8 mouse cellular contexts compared by ENCODE assay signal in the genomic region with DNA sequence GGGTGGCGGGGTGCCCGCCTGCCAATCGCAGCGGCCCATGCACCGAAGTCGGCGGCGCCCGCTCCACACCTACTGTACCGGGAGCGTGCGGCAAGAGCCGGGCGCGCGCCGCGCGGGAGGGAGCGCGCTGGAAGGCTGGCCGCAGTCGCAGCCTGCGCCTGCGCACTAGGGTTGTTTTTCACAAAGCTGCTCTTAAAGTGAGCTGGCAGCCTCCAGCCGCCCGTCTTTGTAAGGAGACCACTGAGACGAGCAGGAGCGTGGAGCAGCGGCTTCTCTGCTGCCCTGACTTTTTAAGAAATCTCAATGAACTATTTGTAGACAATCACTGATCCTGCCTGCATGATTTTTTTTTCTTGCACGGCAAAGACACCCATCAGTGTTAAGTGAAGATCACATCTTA. TPM values are rescaled to one million over a fixed set of nuclear protein-coding genes. Genes with fewer than 3 reads are reported as not detected.
DNase-seq lines count a peak whose midpoint lies in the region; ATAC-seq and TF ChIP-seq lines count a peak whose summit lies in the region.

A gene (plus strand): TSS at position 195 of the 400 bp plus-strand sequence.

- DNase-seq in G1E (ENCODE audit: low spot score), result peak; percentile 68
- peak; percentile 96 to 99 for DNase-seq in cerebellum, adult 18-20 months
- DNase-seq in forebrain, postnatal 0 days, result peak; percentile 99
- DNase-seq in heart, postnatal 4 days, result peak; percentile 98
- DNase-seq in layer of hippocampus, adult 8-10 months (ENCODE audit: low spot score in 2 of 2), result peak; percentile 93 to 95
- peak; percentile 94 for DNase-seq in ovary, adult 18-20 months (ENCODE audit: low spot score)
- peak; percentile 98 for DNase-seq in thymus, postnatal 0 days (ENCODE audit: low spot score)

- peak within 1 kb of the TSS; percentile 100 for H3K27ac ChIP-seq in forebrain, postnatal 0 days (ENCODE audit: low read depth, low read length)
- peak within 1 kb of the TSS; percentile 100 for H3K27ac ChIP-seq in lung, embryonic 15.5 days

- H3K9me3 ChIP-seq in G1E (replicated peaks), result no peaks in the 10 kb centered on the region
- H3K9me3 ChIP-seq in forebrain, postnatal 0 days (ENCODE audit: low read length), result no peaks in the 10 kb centered on the region
- H3K9me3 ChIP-seq in lung, embryonic 15.5 days, result no peaks in the 10 kb centered on the region

- no peaks in the 10 kb centered on the region for H3K27me3 ChIP-seq in G1E (ENCODE audit: insufficient read depth, low read length)
- no peaks in the 10 kb centered on the region for H3K27me3 ChIP-seq in forebrain, postnatal 0 days (ENCODE audit: insufficient read depth, low read length)
- no peaks in the 10 kb centered on the region for H3K27me3 ChIP-seq in lung, embryonic 15.5 days

- peak within 1 kb of the TSS; percentile 99 for H3K9ac ChIP-seq in forebrain, postnatal 0 days
- peak within 1 kb of the TSS; percentile 99 for H3K9ac ChIP-seq in lung, embryonic 15.5 days

- peaks cover 4% of the 10 kb centered on the region; the same call in 1 of the 2 replicates for H3K4me1 ChIP-seq in G1E (ENCODE audit: insufficient read depth, low read depth, low read length)
- 0 out of 2 replicates have a peak, but pooled peaks cover 7% of the 10 kb centered on the region for H3K4me1 ChIP-seq in forebrain, postnatal 0 days (ENCODE audit: insufficient read depth)
- peaks cover 6% of the 10 kb centered on the region for H3K4me1 ChIP-seq in lung, embryonic 15.5 days

- ATAC-seq in G1E (ENCODE audit: extremely low read depth, insufficient number of reproducible peaks, low FRiP score, poor library complexity, severe bottlenecking), result peak; percentile 11
- ATAC-seq in forebrain, postnatal 0 days, result peak; percentile 36
- ATAC-seq in lung, embryonic 15.5 days (ENCODE audit: borderline replicate concordance, extremely low read depth, low FRiP score, low TSS enrichment), result peak; percentile 56; the same call in 1 of the 2 replicates

- no peak for TF ChIP-seq CTCF in G1E (IDR thresholded peaks at IDR 0.05; ENCODE audit: low read depth, low read length)
- TF ChIP-seq CTCF in forebrain, postnatal 0 days (IDR thresholded peaks at IDR 0.05; ENCODE audit: low read depth), result no peak

- peak within 1 kb of the TSS; percentile 61 for H3K4me2 ChIP-seq in forebrain, postnatal 0 days (ENCODE audit: low read depth)
- H3K4me2 ChIP-seq in lung, embryonic 15.5 days, result peak within 1 kb of the TSS; percentile 56

- peaks cover 3% of the 10 kb centered on the region for H3K36me3 ChIP-seq in G1E (replicated peaks)
- no peaks in the 10 kb centered on the region; the same call in 1 of the 2 replicates for H3K36me3 ChIP-seq in forebrain, postnatal 0 days (ENCODE audit: insufficient read depth)
- peaks cover 7% of the 10 kb centered on the region; the same call in 1 of the 2 replicates for H3K36me3 ChIP-seq in lung, embryonic 15.5 days

- H3K4me3 ChIP-seq in G1E (ENCODE audit: low read depth, low read length), result peak within 1 kb of the TSS; percentile 79
- H3K4me3 ChIP-seq in forebrain, postnatal 0 days (ENCODE audit: low read depth, low read length), result peak within 1 kb of the TSS; percentile 90
- peak within 1 kb of the TSS; percentile 82 for H3K4me3 ChIP-seq in lung, embryonic 15.5 days

- under 1% methylated on average over 31 of the region's 31 CpGs for WGBS in forebrain, postnatal 0 days
- WGBS in lung, embryonic 15.5 days, result 0% methylated on average over 29 of the region's 31 CpGs

RNA-seq across cellular contexts. Expression of the gene that starts here (rescaled TPM):
- total RNA-seq in G1E (2014; fragmentation: Nextera tagmentation), result 67.8 and 106 TPM in 2 replicates
- 11.7 and 13.3 TPM in 2 replicates for total RNA-seq in G1E (2017)
- polyA plus RNA-seq in G1E (2012), result 1.1 and 2.2 TPM in 2 replicates
- total RNA-seq in forebrain, postnatal 0 days (2014; rRNA removed), result 90.6 and 99.8 TPM in 2 replicates
- polyA plus RNA-seq in forebrain, postnatal 0 days (2015; fragmentation: Nextera tagmentation; extraction: Ambion mirVana), result 56.5 and 58.6 TPM in 2 replicates
- 10 to 100 TPM; 44.2 to 46.4 TPM for total RNA-seq in heart, postnatal 4 days (2021)
- total RNA-seq in layer of hippocampus, adult 8-10 months (2022), result 10 to 100 TPM; 42.4 to 60.8 (median 47.6) TPM
- polyA plus RNA-seq in lung, embryonic 15.5 days (2015; fragmentation: Nextera tagmentation; extraction: Ambion mirVana), result 56.0 and 63.1 TPM in 2 replicates
- polyA plus RNA-seq in thymus, postnatal 0 days (2015; fragmentation: Nextera tagmentation; extraction: Ambion mirVana), result 14.8 and 21.3 TPM in 2 replicates

Comparison
In these comparisons a context has a peak if more than half of its experiments do, and no peak if none do; other contexts are left out.
1. Peak in every context shown above with its lines: DNase-seq, ATAC-seq, H3K4me3 ChIP-seq and H3K27ac ChIP-seq.